Mouse (Mus musculus): ENCODE results near the gene Armh3.

Armh3 gene

GRCm38 (mm10) chr19:45908246-45908645, 90.0 kb downstream of the Armh3 start:
- DNase-seq (ENCODE audit: low spot score): no peak

DNA sequence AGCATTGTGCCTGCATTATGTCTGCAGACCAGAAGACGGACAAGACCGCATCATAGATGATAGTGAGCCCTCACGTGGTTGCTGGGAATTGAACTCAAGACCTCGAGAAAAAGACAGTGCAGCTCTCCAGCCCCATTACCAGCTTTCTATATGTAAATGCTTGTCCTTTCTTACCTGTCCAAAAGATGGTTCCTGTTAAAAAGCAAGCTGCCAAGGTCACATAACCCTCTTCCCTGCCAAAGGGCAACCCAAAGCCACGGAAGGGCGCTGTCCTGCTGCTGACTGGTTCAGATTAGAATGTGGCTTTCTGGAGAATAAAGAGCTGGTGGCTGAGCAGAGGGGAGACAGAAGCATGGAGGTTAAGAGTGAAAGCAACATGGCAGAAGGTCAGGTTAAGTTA, 90.9 kb downstream of the Armh3 start:
- DNase-seq (ENCODE audit: low spot score): no peak

DNA sequence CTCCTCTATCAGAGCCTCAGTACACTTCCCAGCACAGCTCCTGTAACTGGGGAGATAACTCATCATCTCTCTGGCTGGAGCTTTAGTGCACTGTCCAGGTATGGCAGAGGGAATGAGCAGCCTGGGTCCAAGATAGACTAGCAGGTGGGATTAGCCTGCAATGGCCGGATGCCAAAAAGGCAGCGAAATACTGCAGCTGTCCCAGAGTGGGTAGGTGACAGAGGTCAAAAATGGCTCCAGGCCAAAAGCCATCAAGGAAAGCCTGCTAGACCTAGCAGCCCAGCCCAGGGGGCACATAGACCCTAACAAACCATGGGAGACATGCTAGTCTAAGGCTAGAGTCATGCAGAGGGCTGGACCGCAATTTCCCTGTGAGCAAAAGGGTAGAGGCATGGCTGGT, 94.4 kb downstream of the Armh3 start:
- no peak for DNase-seq (ENCODE audit: low spot score)

DNA sequence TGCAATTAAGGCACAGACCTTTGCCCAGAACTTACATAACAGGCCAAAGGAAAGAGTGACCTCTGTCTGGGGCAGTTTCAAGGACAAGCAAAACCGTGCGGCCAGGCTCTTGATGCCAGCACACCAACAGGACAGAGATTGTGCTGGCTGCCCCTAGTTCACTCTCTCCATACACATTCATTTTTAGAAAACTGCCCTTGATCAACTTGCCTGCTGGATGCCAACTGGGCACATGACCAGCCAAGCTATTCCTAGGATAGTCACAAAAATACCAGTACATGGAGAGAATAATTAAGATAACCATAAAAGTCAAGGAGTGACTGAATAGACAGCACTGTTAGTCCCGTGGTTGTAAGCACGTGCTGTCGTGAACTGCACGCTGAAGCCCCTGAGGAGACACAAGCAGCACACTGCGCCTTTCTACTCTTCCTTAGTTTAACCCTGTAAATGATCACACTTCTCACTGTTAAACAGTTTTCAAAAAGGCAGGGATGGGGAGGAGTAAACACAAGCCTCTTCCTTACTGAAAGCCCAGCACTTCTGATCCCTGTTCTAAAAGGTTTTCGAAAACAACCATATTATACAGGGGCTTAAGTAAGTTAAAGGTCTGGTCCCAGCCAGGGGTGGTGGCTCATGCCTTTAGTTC, 95.8 kb downstream of the Armh3 start:
- DNase-seq (ENCODE audit: low spot score): no peak

GRCm38 (mm10) chr19:45900836-45901235, 97.5 kb downstream of the Armh3 start:
- no peak for DNase-seq (ENCODE audit: low spot score)

GRCm38 (mm10) chr19:45895726-45896125, 102.6 kb downstream of the Armh3 start:
- no peak for DNase-seq (ENCODE audit: low spot score)

DNA sequence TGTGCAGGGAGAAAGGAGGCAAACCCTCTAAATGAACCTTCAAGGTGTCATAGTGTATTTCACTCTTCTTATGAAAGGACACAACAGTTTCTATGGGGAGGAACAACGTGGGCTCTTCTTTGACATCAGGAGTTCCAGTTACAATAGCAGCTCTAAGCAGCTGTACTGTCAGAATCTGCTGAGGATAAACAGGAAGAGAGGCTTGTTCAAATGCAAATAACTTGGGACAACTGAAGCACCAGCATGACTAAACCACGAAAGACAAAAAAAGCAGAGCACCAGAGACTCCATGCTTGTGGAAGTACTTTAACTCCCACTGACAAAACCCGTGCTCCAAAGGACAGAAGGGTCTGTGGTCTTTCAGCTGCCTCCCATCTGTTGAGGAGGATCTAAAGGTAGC, 116.2 kb downstream of the Armh3 start:
- no peak for DNase-seq (ENCODE audit: low spot score)

DNA sequence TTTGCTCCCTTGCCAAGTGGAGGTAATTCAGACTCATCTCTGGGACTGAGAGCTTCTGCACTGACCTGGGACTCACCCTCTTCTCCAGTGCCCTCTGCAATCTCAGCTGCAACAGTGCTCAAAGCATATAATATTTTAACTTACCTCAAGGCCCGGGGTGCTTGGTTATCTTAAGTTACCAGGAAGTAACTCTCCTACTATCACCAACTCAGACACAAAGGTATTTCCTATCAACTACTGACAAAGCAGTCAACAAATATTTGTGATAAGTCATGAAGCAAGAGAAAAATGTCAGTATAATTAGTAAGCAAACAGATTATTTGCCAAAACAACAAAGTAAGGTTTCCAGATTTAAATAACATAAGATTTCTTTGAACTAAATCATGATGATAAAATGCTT, 125.0 kb downstream of the Armh3 start:
- DNase-seq (ENCODE audit: low spot score): no peak

GRCm38 (mm10) chr19:45855284-45855920, 142.9 kb downstream of the Armh3 start:
- DNase-seq (ENCODE audit: low spot score): no peak

- no peak for DNase-seq (ENCODE audit: low spot score)
Observed at GRCm38 (mm10) chr19:45854521-45854920, 143.8 kb downstream of the Armh3 start.

DNA sequence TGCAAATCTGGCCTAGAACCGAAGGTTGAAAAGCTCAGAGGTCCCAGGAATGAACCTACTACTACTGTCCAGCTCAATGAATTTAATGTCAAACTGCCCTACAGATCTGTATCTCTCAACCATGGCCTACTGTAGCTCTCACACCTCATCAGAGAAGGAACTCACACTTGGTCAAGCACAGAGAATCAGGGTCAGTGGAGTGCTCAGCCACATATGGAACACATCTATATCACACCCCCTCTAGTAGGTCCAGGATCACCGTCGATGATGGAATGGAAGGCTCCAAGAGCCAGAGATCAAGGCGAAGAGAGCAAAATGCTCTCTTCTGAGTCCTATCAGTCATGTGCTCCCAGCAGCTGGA, 150.6 kb downstream of the Armh3 start:
- DNase-seq (ENCODE audit: low spot score): no peak

DNA sequence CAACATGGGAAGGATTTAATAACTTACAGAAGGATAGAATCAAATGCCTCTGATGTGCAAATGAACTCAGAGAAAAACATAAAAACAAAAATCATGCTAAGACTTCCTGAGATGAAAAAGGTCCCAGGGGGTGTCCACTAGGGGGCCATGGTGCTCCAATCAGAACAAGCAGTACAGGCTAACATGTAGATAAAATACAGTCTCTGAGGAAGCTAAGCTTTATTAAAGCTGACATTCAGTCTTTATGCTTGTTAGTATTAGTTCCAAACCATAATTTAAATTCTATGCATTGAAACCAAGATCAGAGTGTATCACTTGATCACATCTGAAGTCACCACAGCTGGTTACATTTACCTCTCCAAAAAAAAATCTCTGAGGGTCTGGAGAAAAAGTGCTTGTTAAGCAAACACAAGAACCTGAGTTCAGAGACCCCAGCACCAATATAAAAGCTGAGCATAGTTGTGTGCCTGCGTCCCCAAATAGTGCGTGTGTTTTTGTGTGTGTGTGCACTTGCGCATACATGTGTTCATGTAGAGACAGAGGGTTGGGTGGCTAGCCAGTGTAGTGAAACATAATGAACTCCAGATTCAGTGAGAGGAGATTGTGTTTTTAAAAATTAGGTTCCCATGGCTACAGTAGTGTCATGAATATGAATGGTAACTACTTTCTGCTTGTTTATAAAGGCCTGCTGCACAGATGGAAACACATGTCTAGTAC, 151.1 kb downstream of the Armh3 start:
- DNase-seq (ENCODE audit: low spot score): no peak

DNA sequence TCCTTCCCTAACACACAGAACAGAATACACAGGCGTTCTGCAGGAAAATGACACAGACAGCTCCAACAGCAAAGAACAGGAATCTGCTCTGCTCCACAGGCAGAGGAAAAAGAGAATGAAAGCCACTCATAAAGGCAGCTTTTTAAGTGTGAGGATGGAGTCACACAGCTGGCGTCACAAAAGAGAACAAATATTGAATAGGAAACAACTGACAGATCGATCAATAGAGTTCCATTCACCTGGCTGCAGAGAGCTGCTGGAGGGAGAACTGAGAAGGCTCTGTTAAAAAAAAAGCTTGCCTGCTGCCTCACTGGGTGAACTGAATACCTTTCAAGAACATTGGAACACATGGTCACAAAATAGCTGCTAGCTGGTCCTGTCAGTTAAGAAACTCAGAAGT, 154.1 kb downstream of the Armh3 start:
- no peak for DNase-seq (ENCODE audit: low spot score)

GRCm38 (mm10) chr19:45843424-45843823, 154.9 kb downstream of the Armh3 start:
- no peak for DNase-seq (ENCODE audit: low spot score)

DNA sequence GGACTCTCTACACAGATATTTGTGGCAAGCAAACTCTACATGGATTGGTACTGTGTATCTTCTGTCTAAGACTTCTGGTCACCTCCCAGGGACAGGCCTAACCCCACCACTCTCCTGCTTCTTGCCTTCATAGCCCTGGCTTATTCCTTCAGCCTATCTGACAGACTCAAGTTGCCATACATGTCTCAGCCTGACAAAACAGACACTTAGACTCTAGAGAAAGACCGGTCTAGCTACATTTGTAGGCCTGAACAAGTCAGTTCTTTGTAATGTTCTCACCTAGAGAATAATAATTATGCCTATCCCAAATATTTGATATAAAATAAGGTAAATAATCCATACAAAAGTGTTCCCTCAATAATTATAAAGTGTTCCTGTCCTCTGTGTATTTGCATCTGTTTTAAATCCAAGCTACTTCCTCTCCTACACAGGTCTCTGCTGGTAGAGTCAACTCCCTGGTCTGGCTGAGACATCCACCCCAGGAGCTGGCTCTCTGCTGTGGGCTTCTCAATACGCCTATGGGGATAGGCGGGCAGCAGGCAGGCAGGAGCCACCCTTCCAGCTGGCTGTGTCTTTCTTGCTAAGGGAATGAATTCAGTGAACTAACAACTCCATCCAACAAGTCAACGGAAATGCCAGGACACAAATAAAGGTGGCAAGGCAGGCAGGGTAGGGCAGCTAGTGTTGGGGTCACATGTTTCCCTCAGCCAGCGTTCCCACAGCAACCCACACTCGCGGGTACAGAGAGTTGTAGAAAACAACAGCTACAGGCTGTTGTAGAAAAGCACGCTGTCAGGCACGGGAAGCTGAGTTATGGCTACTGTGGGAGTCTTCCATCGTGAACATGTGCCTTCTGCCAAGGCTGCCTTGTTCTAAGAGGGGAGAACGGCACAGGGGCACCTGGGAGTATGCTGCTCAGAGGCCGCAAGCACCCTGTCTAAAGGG, 161.0 kb downstream of the Armh3 start:
- DNase-seq (ENCODE audit: low spot score): no peak

GRCm38 (mm10) chr19:45835490-45835889, 162.8 kb downstream of the Armh3 start:
- DNase-seq (ENCODE audit: low spot score): no peak

DNA sequence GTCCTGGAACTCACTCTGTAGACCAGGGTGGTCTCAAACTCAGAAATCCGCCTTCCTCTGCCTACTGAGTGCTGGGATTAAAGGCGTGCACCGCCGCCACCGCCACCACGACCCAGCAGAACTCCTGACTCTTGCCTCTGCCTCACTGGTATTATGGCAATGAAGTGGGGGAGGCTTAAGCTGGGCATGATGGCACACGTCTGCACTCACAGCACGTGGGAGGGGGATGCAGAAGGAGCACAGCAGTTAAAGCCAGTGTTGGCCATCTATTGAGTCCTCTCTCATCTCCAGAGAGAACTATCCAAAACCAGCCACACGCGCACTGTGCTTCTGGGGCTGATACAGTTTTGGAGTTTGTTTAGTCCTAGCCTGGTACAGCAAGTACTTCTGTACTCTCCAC, 164.6 kb downstream of the Armh3 start:
- DNase-seq (ENCODE audit: low spot score): no peak

DNA sequence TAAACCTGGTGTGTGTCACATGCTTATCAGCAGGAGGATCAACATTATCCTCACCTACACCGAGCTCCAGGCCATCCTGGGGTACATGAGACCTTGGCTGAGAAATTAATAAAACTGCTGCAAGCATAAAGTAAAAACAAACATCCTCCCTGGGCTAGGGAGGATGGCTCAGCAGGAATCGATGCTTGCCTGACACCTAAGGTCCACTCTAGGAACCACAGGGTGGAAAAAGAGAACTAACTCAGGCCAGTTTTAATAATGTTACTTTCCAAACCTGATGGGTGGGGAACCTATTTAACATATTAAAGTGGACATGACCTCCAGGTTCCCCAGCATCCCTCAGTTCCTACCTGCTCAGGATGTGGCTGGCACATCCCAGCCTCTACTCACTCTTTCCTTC, 167.6 kb downstream of the Armh3 start:
- DNase-seq (ENCODE audit: low spot score): no peak

GRCm38 (mm10) chr19:45827736-45828135, 170.6 kb downstream of the Armh3 start:
- no peak for DNase-seq (ENCODE audit: low spot score)

- DNase-seq (ENCODE audit: low spot score): no peak
Observed at GRCm38 (mm10) chr19:45827125-45827524, 171.2 kb downstream of the Armh3 start.

DNA sequence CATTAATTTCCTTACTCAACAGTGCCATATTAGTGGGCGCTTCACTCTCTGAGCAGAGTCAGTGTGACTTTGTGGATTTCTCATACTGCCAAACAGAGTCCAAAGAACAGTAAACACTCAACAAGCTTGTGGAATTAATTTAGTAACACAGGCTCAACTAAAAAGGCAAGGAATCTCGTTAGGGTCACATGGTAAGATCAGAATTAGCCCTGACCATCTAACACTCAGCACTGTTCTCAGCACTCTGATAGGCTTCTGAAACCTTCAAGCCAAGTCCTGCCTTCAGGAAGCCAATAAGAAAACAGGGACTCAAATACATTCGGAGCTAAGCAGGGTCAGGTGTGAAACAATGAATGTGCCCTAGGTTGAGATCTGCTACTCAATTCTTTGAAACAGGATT, 172.1 kb downstream of the Armh3 start:
- DNase-seq (ENCODE audit: low spot score): no peak

DNA sequence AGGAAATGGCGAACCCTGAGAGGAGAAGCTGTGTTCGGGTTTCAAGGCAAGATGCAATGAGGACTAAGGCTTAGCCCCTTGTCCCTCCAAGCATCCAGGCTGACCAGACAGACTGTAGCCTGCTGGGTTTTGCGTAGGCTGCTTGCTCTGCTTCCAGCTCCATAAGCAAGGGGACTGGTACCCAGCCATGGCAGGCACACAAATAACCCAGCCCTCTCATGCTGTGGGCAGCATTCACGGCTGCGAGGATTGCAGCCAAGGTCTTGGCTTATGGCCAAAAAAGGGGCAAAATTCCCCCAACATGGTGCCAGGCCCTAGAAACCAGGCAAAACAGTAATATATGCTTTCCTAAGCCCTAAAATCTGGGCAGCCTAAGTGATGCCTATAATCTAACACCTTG, 176.5 kb downstream of the Armh3 start:
- no peak for DNase-seq (ENCODE audit: low spot score)

Measured in layer of hippocampus, adult 9-10 months (tissue).